Mouse (Mus musculus): Measurements from ENCODE around the gene Inpp5k.

DNA sequence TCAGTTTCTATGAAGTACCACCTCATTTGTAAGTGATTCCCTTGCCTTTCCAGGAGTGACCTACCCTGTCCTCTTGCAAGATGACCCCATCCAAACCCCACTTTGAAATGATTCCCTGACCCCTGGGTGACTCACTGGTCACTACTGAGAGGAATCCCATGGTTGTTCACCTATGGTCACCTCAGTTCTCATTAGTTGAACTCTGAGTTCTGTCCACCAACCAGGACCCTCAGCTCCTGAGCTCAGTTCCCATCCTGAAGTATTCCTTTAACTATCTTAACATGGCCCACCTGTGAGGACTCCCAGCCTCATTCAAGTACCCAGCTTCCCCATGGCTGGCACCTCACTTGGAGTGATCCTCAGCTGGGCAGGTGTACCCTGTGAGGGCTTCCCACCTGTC, 27.1 kb downstream of the Inpp5k start:
- no peak for TF ChIP-seq CTCF (IDR thresholded peaks at IDR 0.05; ENCODE audit: borderline replicate concordance, insufficient read depth, low read depth, low read length)
- no peak for TF ChIP-seq POLR2A (IDR thresholded peaks at IDR 0.05; ENCODE audit: borderline replicate concordance, insufficient read depth, low read length)
